Mouse (Mus musculus): ENCODE results near the gene Tab1. TPM values are rescaled to one million over a fixed set of nuclear protein-coding genes. Genes with fewer than 3 reads are reported as not detected.

Gene Tab1
- total RNA-seq, 2 experiments from 2014 or later: 28.2 to 30.2 TPM

GRCm38 (mm10) chr15:80162401-80162964 lies 29.6 kb downstream of the Tab1 start:
- no peak for TF ChIP-seq CTCF (conservative IDR thresholded peaks at IDR 0.05)
- peak overlapping the region; percentile 87 for H3K27ac ChIP-seq

GRCm38 (mm10) chr15:80163274-80163673 lies 30.3 kb downstream of the Tab1 start:
- peak overlapping the region; percentile 87 for H3K27ac ChIP-seq
- H3K4me3 ChIP-seq: no peak overlapping the region
- TF ChIP-seq CTCF (conservative IDR thresholded peaks at IDR 0.05): no peak
- DNase-seq (ENCODE audit: low spot score in 2 of 2): peak; percentile 61 to 75

More at GRCm38 (mm10) chr15:80162401-80162964, 29.6 kb downstream of the Tab1 start:
- no peak overlapping the region for H3K4me3 ChIP-seq
- DNase-seq (ENCODE audit: low spot score in 2 of 2): no peak

- TF ChIP-seq CTCF (conservative IDR thresholded peaks at IDR 0.05): no peak
- peak overlapping the region; percentile 87 for H3K27ac ChIP-seq
- H3K4me3 ChIP-seq: no peak overlapping the region
- no peak for DNase-seq (ENCODE audit: low spot score in 2 of 2)
Observed at GRCm38 (mm10) chr15:80163716-80164115, 30.8 kb downstream of the Tab1 start.

- H3K27ac ChIP-seq: no peak overlapping the region; the same call in 1 of the 2 replicates
- peak in 1 of 2 experiments; percentile 26 for DNase-seq (ENCODE audit: low spot score in 2 of 2)
- no peak overlapping the region for H3K4me3 ChIP-seq
- TF ChIP-seq CTCF (conservative IDR thresholded peaks at IDR 0.05): no peak
Observed at GRCm38 (mm10) chr15:80165396-80165795, 32.5 kb downstream of the Tab1 start.

- TF ChIP-seq CTCF (conservative IDR thresholded peaks at IDR 0.05): no peak
- Histone ChIP-seq H3K27ac (no peak overlapping the region), H3K4me3 (no peak overlapping the region)
- no peak for DNase-seq (ENCODE audit: low spot score in 2 of 2)
Observed at GRCm38 (mm10) chr15:80169484-80169883, 36.6 kb downstream of the Tab1 start.

GRCm38 (mm10) chr15:80170357-80170756 lies 37.4 kb downstream of the Tab1 start:
- TF ChIP-seq CTCF (conservative IDR thresholded peaks at IDR 0.05): no peak
- DNase-seq (ENCODE audit: low spot score in 2 of 2): no peak
- Histone ChIP-seq H3K4me3 (no peak overlapping the region), H3K27ac (no peak overlapping the region)

GRCm38 (mm10) chr15:80171286-80171685 lies 38.4 kb downstream of the Tab1 start:
- H3K4me3 ChIP-seq: no peak overlapping the region

GRCm38 (mm10) chr15:80171791-80172190 lies 38.9 kb downstream of the Tab1 start:
- no peak overlapping the region for H3K27ac ChIP-seq
- DNase-seq (ENCODE audit: low spot score in 2 of 2): no peak
- H3K4me3 ChIP-seq: no peak overlapping the region
- TF ChIP-seq CTCF (conservative IDR thresholded peaks at IDR 0.05): no peak

More at GRCm38 (mm10) chr15:80171286-80171685, 38.4 kb downstream of the Tab1 start:
- no peak overlapping the region for H3K27ac ChIP-seq
- no peak for TF ChIP-seq CTCF (conservative IDR thresholded peaks at IDR 0.05)
- DNase-seq (ENCODE audit: low spot score in 2 of 2): no peak

- no peak for TF ChIP-seq CTCF (conservative IDR thresholded peaks at IDR 0.05)
- Histone ChIP-seq H3K27ac (peak within 1 kb of the TSS; percentile 100), H3K4me3 (peak within 1 kb of the TSS; percentile 90)
- DNase-seq (ENCODE audit: low spot score in 2 of 2): peak; percentile 28 to 40
Observed at GRCm38 (mm10) chr15:80173001-80173771, 40.3 kb downstream of the Tab1 start, which contains the start of gene Mgat3. TSS of gene Mgat3 (plus strand) at chr15:80173721.

GRCm38 (mm10) chr15:80173781-80174597 lies 41.1 kb downstream of the Tab1 start:
- TF ChIP-seq CTCF (conservative IDR thresholded peaks at IDR 0.05): no peak
- peak overlapping the region; percentile 90 for H3K4me3 ChIP-seq
- peak; percentile 56 to 64 for DNase-seq (ENCODE audit: low spot score in 2 of 2)
- H3K27ac ChIP-seq: peak overlapping the region; percentile 100

- Histone ChIP-seq H3K4me3 (peak overlapping the region; percentile 90), H3K27ac (peak overlapping the region; percentile 100)
- no peak for TF ChIP-seq CTCF (conservative IDR thresholded peaks at IDR 0.05)
- DNase-seq (ENCODE audit: low spot score in 2 of 2): no peak
Observed at GRCm38 (mm10) chr15:80174598-80174875, 41.6 kb downstream of the Tab1 start.

GRCm38 (mm10) chr15:80175316-80175715 lies 42.4 kb downstream of the Tab1 start:
- no peak for DNase-seq (ENCODE audit: low spot score in 2 of 2)
- TF ChIP-seq CTCF (conservative IDR thresholded peaks at IDR 0.05): no peak

GRCm38 (mm10) chr15:80175756-80176155 lies 42.8 kb downstream of the Tab1 start:
- peak overlapping the region; percentile 100; the same call in 1 of the 2 replicates for H3K27ac ChIP-seq
- no peak for DNase-seq (ENCODE audit: low spot score in 2 of 2)
- TF ChIP-seq CTCF (conservative IDR thresholded peaks at IDR 0.05): no peak
- peak overlapping the region; percentile 90 for H3K4me3 ChIP-seq

More at GRCm38 (mm10) chr15:80175316-80175715, 42.4 kb downstream of the Tab1 start:
- peak overlapping the region; percentile 90 for H3K4me3 ChIP-seq
- H3K27ac ChIP-seq: peak overlapping the region; percentile 100
